Mouse (Mus musculus) MEL (cell line): ENCODE data around the gene 4933405O20Rik. TPM values are rescaled to one million over a fixed set of nuclear protein-coding genes. Genes with fewer than 3 reads are reported as not detected.

ENCODE experiments used
- DNase-seq: peaks from one replicate; pipeline ENCODE4 v3.0.0; 2011; ENCODE audit warnings: low read depth, low spot score
- H3K27ac ChIP-seq: 2 replicates; pipeline ENCODE4 v1.5.1; 2012; ENCODE audit warnings: low read depth, mild to moderate bottlenecking, control low read depth, low read length, moderate library complexity; ENCODE audit not compliant: control insufficient read depth
- H3K27me3 ChIP-seq, 2 experiments: fragments of 150-350 bp in 1 of 2; sonication (generic) in 1 of 2; 2 replicates each; pipeline ENCODE4 v1.6.1; 2012; ENCODE audit warnings: low read length in 2 of 2, mild to moderate bottlenecking in 2 of 2, improper control_type of control experiment in 1 of 2, moderate library complexity in 1 of 2; ENCODE audit not compliant: insufficient read depth in 2 of 2, control insufficient read depth in 1 of 2
- H3K36me3 ChIP-seq, 2 experiments: 2 replicates each; pipeline ENCODE4 v1.6.1; 2012 to 2014; ENCODE audit warnings: low read length in 2 of 2, improper control_type of control experiment in 1 of 2, inconsistent platforms in 1 of 2, mild to moderate bottlenecking in 1 of 2; ENCODE audit not compliant: insufficient read depth in 2 of 2, control insufficient read depth in 1 of 2
- H3K4me1 ChIP-seq, 2 experiments: fragments of 150-350 bp in 1 of 2; sonication (generic) in 1 of 2; 2 replicates each; pipeline ENCODE4 v1.6.1; 2012; ENCODE audit warnings: low read length in 2 of 2, improper control_type of control experiment in 1 of 2, mild to moderate bottlenecking in 1 of 2; ENCODE audit not compliant: insufficient read depth in 2 of 2, control insufficient read depth in 1 of 2
- H3K4me3 ChIP-seq, 2 experiments: fragments of 150-350 bp in 1 of 2; sonication (generic) in 1 of 2; 2 replicates each; pipeline ENCODE4 v1.5.1; 2012; ENCODE audit warnings: low read depth in 2 of 2, low read length in 2 of 2, mild to moderate bottlenecking in 2 of 2, moderate library complexity in 2 of 2, control low read depth in 1 of 2, improper control_type of control experiment in 1 of 2; ENCODE audit not compliant: control insufficient read depth in 1 of 2, insufficient read depth in 1 of 2
- H3K79me2 ChIP-seq: 2 replicates; pipeline ENCODE4 v1.6.1; 2012; ENCODE audit warnings: mild to moderate bottlenecking, low read length, moderate library complexity; ENCODE audit not compliant: control insufficient read depth, poor library complexity, insufficient read depth
- H3K9ac ChIP-seq: 2 replicates; pipeline ENCODE4 v1.6.1; 2012; ENCODE audit warnings: low read depth, mild to moderate bottlenecking, control low read depth, low read length, moderate library complexity; ENCODE audit not compliant: control insufficient read depth, poor library complexity, severe bottlenecking
- H3K9me3 ChIP-seq: fragments of 150-350 bp; sonication (generic); replicated peaks from 2 replicates; pipeline ENCODE4 v1.6.1; 2012; ENCODE audit warnings: mild to moderate bottlenecking, low read length, improper control_type of control experiment, moderate library complexity; ENCODE audit not compliant: insufficient read depth
- CHD1 ChIP-seq: IDR thresholded peaks from 2 replicates; pipeline ENCODE4 v1.6.1; 2012; ENCODE audit warnings: low read depth, mild to moderate bottlenecking, inconsistent platforms, low read length, improper control_type of control experiment
- CHD2 ChIP-seq: IDR thresholded peaks from 2 replicates; pipeline ENCODE4 v1.6.1; 2011; ENCODE audit warnings: low read length, improper control_type of control experiment
- E2F4 ChIP-seq: IDR thresholded peaks from 2 replicates; pipeline ENCODE4 v1.6.1; 2011; ENCODE audit warnings: low read depth, low read length, improper control_type of control experiment, borderline replicate concordance
- ELF1 ChIP-seq: IDR thresholded peaks from 2 replicates; pipeline ENCODE4 v1.6.1; 2014; ENCODE audit warnings: low read depth, mild to moderate bottlenecking, inconsistent platforms, low read length, improper control_type of control experiment, moderate library complexity
- EP300 ChIP-seq, 2 experiments: IDR thresholded peaks; 2 replicates each; pipeline ENCODE4 v1.6.1; 2011; ENCODE audit warnings: improper control_type of control experiment in 2 of 2, low read length in 2 of 2, low read depth in 1 of 2, mild to moderate bottlenecking in 1 of 2
- ETS1 ChIP-seq: IDR thresholded peaks from 2 replicates; pipeline ENCODE4 v1.6.1; 2012; ENCODE audit warnings: low read depth, mild to moderate bottlenecking, inconsistent platforms, low read length, improper control_type of control experiment, moderate library complexity
- GABPA ChIP-seq: IDR thresholded peaks from 2 replicates; pipeline ENCODE4 v1.6.1; 2012; ENCODE audit warnings: low read depth, mild to moderate bottlenecking, inconsistent platforms, low read length, improper control_type of control experiment, moderate library complexity
- GATA1 ChIP-seq: IDR thresholded peaks from 2 replicates; pipeline ENCODE4 v1.6.1; 2011; ENCODE audit warnings: low read depth, low read length, improper control_type of control experiment
- HCFC1 ChIP-seq: IDR thresholded peaks from 2 replicates; pipeline ENCODE4 v1.6.1; 2012; ENCODE audit warnings: low read depth, mild to moderate bottlenecking, inconsistent platforms, low read length, improper control_type of control experiment, moderate library complexity
- JUND ChIP-seq: IDR thresholded peaks from 2 replicates; pipeline ENCODE4 v1.6.1; 2011; ENCODE audit warnings: low read depth, mild to moderate bottlenecking, improper control_type of control experiment, low read length
- MEF2A ChIP-seq: IDR thresholded peaks from 2 replicates; pipeline ENCODE4 v1.6.1; 2014; ENCODE audit warnings: low read depth, mild to moderate bottlenecking, inconsistent platforms, low read length, improper control_type of control experiment; ENCODE audit not compliant: poor library complexity, insufficient replicate concordance, severe bottlenecking; ENCODE audit errors: extremely low read depth
- MYB ChIP-seq: IDR thresholded peaks from 2 replicates; pipeline ENCODE4 v1.6.1; 2011; ENCODE audit warnings: mild to moderate bottlenecking, low read depth, low read length, improper control_type of control experiment
- MYC ChIP-seq: IDR thresholded peaks from 2 replicates; pipeline ENCODE4 v1.6.1; 2011; ENCODE audit warnings: low read depth, mild to moderate bottlenecking, low read length, improper control_type of control experiment, moderate library complexity
- NELFE ChIP-seq: IDR thresholded peaks from 2 replicates; pipeline ENCODE4 v1.6.1; 2011; ENCODE audit warnings: low read depth, low read length, improper control_type of control experiment
- POLR2A ChIP-seq, 2 experiments: IDR thresholded peaks; 2 replicates each; pipeline ENCODE4 v1.6.1; 2011 to 2012; ENCODE audit warnings: low read length in 2 of 2, mild to moderate bottlenecking in 2 of 2, control low read depth in 1 of 2, improper control_type of control experiment in 1 of 2, low read depth in 1 of 2, moderate library complexity in 1 of 2; ENCODE audit not compliant: control insufficient read depth in 1 of 2, insufficient read depth in 1 of 2, poor library complexity in 1 of 2
- RCOR1 ChIP-seq: IDR thresholded peaks from 2 replicates; pipeline ENCODE4 v1.6.1; 2012; ENCODE audit warnings: low read depth, mild to moderate bottlenecking, inconsistent platforms, low read length, improper control_type of control experiment
- SIN3A ChIP-seq: IDR thresholded peaks from 2 replicates; pipeline ENCODE4 v1.6.1; 2012; ENCODE audit warnings: low read length, improper control_type of control experiment, inconsistent platforms
- TAL1 ChIP-seq: IDR thresholded peaks from 2 replicates; pipeline ENCODE4 v1.6.1; 2012; ENCODE audit warnings: mild to moderate bottlenecking, inconsistent platforms, low read length, moderate library complexity, mixed read lengths
- USF1 ChIP-seq: IDR thresholded peaks from 2 replicates; pipeline ENCODE4 v1.6.1; 2014; ENCODE audit warnings: low read depth, mild to moderate bottlenecking, inconsistent platforms, low read length, improper control_type of control experiment, moderate library complexity
- USF2 ChIP-seq, 2 experiments: IDR thresholded peaks; 2 replicates each; pipeline ENCODE4 v1.6.1; 2011 to 2012; ENCODE audit warnings: improper control_type of control experiment in 2 of 2, low read length in 2 of 2, borderline replicate concordance in 1 of 2, inconsistent platforms in 1 of 2, low read depth in 1 of 2, mild to moderate bottlenecking in 1 of 2; ENCODE audit not compliant: insufficient read depth in 1 of 2
- ZC3H11A ChIP-seq: IDR thresholded peaks from 2 replicates; pipeline ENCODE4 v1.6.1; 2012; ENCODE audit warnings: low read depth, mild to moderate bottlenecking, inconsistent platforms, low read length, improper control_type of control experiment
- ZNF384 ChIP-seq: IDR thresholded peaks from 2 replicates; pipeline ENCODE4 v1.6.1; 2012; ENCODE audit warnings: low read depth, mild to moderate bottlenecking, inconsistent platforms, low read length, improper control_type of control experiment
- polyA plus RNA-seq, 2 experiments: library from polyadenylated mRNA; stranded (reverse) in 1 of 2; unstranded in 1 of 2; fragments of >175 nt in 1 of 2; fragments of >200 nt in 1 of 2; gene quantifications; 2 replicates each; pipeline versions ENCODE4 v1.2.1 to v1.2.4; 2012; ENCODE audit warnings: low replicate concordance in 2 of 2, low read depth in 1 of 2; ENCODE audit not compliant: insufficient read length in 2 of 2, insufficient read depth in 1 of 2, missing spikeins in 1 of 2
- total RNA-seq: library from RNA; depleted of rRNA; stranded (reverse); fragments of 300-350 nt; gene quantifications from 2 replicates; pipeline ENCODE4 v1.2.3, GENCODE M21; 2012

4933405O20Rik gene
- total and polyA plus RNA-seq, 3 experiments: not detected

DNA sequence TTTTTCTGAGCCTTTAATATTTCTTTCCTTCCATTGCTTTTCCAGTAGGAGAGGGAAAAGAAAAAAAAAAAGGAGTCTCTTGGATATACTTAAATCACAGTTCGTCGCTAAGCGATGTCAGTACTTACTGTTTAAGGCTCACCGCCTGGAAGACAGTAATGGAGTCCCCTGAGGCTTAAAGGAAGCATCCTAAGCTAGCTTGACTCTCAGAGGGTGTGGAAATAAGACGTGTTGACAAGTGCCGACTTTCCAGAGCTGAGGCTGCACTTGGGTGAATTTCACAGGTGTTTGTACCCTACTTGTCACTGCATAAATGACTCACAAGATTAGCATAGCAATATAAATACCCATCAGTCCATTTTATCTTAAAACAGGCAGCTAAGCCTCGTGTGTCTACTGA, 25.1 kb upstream of the 4933405O20Rik start:
- H3K4me3 ChIP-seq: no peak overlapping the region
- H3K9ac ChIP-seq: no peak overlapping the region
- no peak overlapping the region for H3K27ac ChIP-seq
- no peak for DNase-seq
- TF ChIP-seq SIN3A: no peak
- TF ChIP-seq ELF1: no peak
- no peak for TF ChIP-seq ETS1
- no peak for TF ChIP-seq CHD1
- no peak for TF ChIP-seq NELFE
- no peak for TF ChIP-seq ZNF384
- TF ChIP-seq GABPA: no peak
- no peak for TF ChIP-seq MYC
- no peak for TF ChIP-seq USF1
- no peak for TF ChIP-seq JUND
- no peak for TF ChIP-seq CHD2
- no peak for TF ChIP-seq TAL1
- no peak for TF ChIP-seq HCFC1
- TF ChIP-seq MYB: no peak
- TF ChIP-seq USF2 (IDR thresholded peaks at IDR 0.05; ENCODE audit: borderline replicate concordance in 1 of 2, insufficient read depth in 1 of 2, low read depth in 1 of 2, low read length in 2 of 2): no peak
- no peak for TF ChIP-seq EP300 (IDR thresholded peaks at IDR 0.05; ENCODE audit: low read depth in 1 of 2, low read length in 2 of 2)
- TF ChIP-seq POLR2A (IDR thresholded peaks at IDR 0.05; ENCODE audit: control insufficient read depth in 1 of 2, insufficient read depth in 1 of 2, low read depth in 1 of 2, low read length in 2 of 2, poor library complexity in 1 of 2): no peak
- no peak for TF ChIP-seq RCOR1
- no peak for TF ChIP-seq ZC3H11A
- H3K79me2 ChIP-seq: no peaks in the 10 kb centered on the region
- no peaks in the 10 kb centered on the region for H3K9me3 ChIP-seq
- H3K27me3 ChIP-seq: no peaks in the 10 kb centered on the region
- H3K4me1 ChIP-seq: no peaks in the 10 kb centered on the region
- H3K36me3 ChIP-seq: no peaks in the 10 kb centered on the region

DNA sequence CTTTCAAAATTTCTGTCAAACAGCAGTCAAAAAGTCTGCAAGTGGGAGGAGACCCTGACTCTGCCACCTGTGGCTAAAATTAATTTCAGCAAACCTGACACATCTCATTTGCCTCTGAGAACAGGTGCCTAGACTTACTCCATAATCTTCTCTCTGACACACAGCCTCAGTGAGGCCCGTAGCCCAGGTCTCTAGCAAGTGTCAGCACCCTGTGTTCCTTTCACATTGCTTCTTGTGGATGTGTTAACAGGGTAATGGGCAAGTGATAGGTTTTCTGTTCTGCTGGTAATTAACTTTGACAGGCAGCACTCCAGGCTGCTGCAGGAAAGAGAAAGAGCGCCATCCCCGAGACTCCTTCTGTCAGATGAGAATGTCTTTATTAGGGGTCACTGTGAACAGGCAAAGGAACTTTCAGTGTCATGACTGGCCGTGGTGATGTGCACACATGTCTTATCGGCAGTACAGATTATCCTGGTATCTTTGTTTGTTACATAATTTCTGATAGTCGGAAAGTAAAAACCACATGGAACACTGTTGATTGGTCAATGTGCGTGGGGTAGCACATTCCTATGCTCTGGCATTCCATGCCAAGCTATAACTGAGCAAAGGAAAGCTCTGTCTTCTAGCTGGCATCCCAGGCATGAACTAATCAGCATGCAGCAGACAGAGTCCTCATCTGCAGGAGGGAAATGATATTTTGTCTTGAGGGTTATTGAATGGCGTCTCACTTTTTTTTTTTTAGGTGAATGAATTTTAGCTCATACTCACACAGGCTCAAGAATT, 10.2 kb upstream of the 4933405O20Rik start:
- H3K4me1 ChIP-seq: no peaks in the 10 kb centered on the region
- H3K27me3 ChIP-seq: no peaks in the 10 kb centered on the region
- H3K9me3 ChIP-seq: no peaks in the 10 kb centered on the region
- H3K36me3 ChIP-seq: no peaks in the 10 kb centered on the region
- H3K27ac ChIP-seq: no peak overlapping the region
- TF ChIP-seq ZNF384: no peak
- TF ChIP-seq GATA1: no peak
- TF ChIP-seq E2F4: no peak
- no peak for TF ChIP-seq MEF2A
- H3K9ac ChIP-seq: no peak overlapping the region
- H3K79me2 ChIP-seq: no peaks in the 10 kb centered on the region
- H3K4me3 ChIP-seq: no peak overlapping the region
- DNase-seq: no peak
